In the genomic region with DNA sequence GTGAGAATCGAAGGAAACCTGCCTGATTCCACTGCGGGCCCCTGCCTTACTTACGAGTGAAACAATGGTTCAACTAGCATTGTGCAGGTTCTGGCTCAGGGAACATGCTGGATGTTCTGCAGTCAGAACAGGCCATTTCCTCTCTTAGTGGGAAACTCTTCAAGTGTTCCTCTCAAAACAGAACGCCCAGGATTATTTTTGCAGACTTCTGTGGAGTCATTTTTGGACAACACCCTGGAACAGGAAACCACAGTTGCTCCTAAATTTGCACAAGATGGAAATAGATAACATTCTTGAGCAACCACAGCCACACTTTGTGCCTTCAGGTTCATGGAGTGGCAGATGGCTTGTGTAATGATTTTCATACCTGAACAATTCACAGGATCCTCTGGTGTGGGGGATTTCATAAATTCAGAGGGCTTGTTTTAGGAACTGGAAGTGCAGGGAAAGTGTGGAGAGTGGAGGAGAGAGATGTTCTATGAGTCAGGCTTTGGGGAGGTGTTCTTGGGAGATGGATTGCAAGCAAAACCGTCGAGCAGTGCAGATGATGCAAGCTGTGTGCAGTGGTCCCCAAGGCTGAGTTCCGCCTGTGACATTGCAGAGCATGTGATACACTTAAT, we compare ENCODE assay signal across 10 mouse cellular contexts.
DNase-seq lines count a peak whose midpoint lies in the region; ATAC-seq lines count a peak whose summit lies in the region.
"Had no signal": no experiment of that assay in that cellular context is flagged by ENCODE, and none has a peak within 500 bp of the region (broad histone marks: within the 10 kb centered on the region; RNA-seq: fewer than 3 reads in every experiment).

No protein-coding gene starts in this region.

- H3K4me2 ChIP-seq in neural tube, embryonic 15.5 days, result no peak overlapping the region
- H3K4me2 ChIP-seq in embryonic facial prominence, embryonic 14.5 days (ENCODE audit: low read depth, low read length), result no peak overlapping the region

- no peak overlapping the region for H3K9ac ChIP-seq in neural tube, embryonic 15.5 days (replicated peaks)
- H3K9ac ChIP-seq in embryonic facial prominence, embryonic 14.5 days (ENCODE audit: low read depth, low read length), result no peak overlapping the region

- no peak for DNase-seq in neural tube, embryonic 10.5 days (ENCODE audit: extremely low spot score, low spot score)
- DNase-seq in embryonic facial prominence, embryonic 14.5 days (ENCODE audit: low spot score), result peak; percentile 63
- peak; percentile 30 for DNase-seq in kidney, adult 18-20 months
- DNase-seq in lung, postnatal 10 days, result peak; percentile 28
- no peak for DNase-seq in thymus, postnatal 10 days (ENCODE audit: low spot score in 2 of 2)
- DNase-seq in embryo, embryonic 11 days, result no peak
- no peak for DNase-seq in cerebellum, adult 9-11 months
- DNase-seq: thymus, postnatal 25 days had no signal

- 0 out of 2 replicates have a peak overlapping the region, but pooled peaks have one; percentile 5 for H3K27ac ChIP-seq in neural tube, embryonic 15.5 days (replicated peaks)
- no peak overlapping the region for H3K27ac ChIP-seq in embryonic facial prominence, embryonic 14.5 days (replicated peaks; ENCODE audit: low read depth, low read length)

- H3K4me3 ChIP-seq in neural tube, embryonic 15.5 days (replicated peaks), result no peak overlapping the region
- no peak overlapping the region for H3K4me3 ChIP-seq in embryonic facial prominence, embryonic 14.5 days (ENCODE audit: low read depth, low read length)

- peaks cover 27% of the 10 kb centered on the region; the same call in 1 of the 2 replicates for H3K4me1 ChIP-seq in neural tube, embryonic 15.5 days
- peaks cover 7% of the 10 kb centered on the region; the same call in 1 of the 2 replicates for H3K4me1 ChIP-seq in embryonic facial prominence, embryonic 14.5 days (ENCODE audit: control insufficient read depth, insufficient read depth, low read length)

- H3K27me3 ChIP-seq in neural tube, embryonic 15.5 days (replicated peaks), result no peaks in the 10 kb centered on the region
- H3K27me3 ChIP-seq in embryonic facial prominence, embryonic 14.5 days (replicated peaks; ENCODE audit: control insufficient read depth, insufficient read depth, low read length), result no peaks in the 10 kb centered on the region

- no peaks in the 10 kb centered on the region for H3K36me3 ChIP-seq in neural tube, embryonic 15.5 days
- H3K36me3 ChIP-seq in embryonic facial prominence, embryonic 14.5 days (ENCODE audit: control insufficient read depth, insufficient read depth, low read length), result no peaks in the 10 kb centered on the region

- no peak for ATAC-seq in neural tube, embryonic 15.5 days (ENCODE audit: low FRiP score)
- no peak for ATAC-seq in embryonic facial prominence, embryonic 14.5 days (ENCODE audit: low read depth)
- ATAC-seq: activated CD4-positive, CD25-positive, alpha-beta regulatory T cell, adult 4 months had no signal

- WGBS in neural tube, embryonic 15.5 days, result 74% methylated on average over 7 of the region's 7 CpGs
- 67% methylated on average over 7 of the region's 7 CpGs for WGBS in embryonic facial prominence, embryonic 14.5 days

- no peaks in the 10 kb centered on the region for H3K9me3 ChIP-seq in neural tube, embryonic 15.5 days (replicated peaks)
- no peaks in the 10 kb centered on the region for H3K9me3 ChIP-seq in embryonic facial prominence, embryonic 14.5 days (ENCODE audit: control insufficient read depth, low read length)

Comparison
In these comparisons a context has a peak if more than half of its experiments do, and no peak if none do; other contexts are left out.
1. DNase-seq: peak in embryonic facial prominence, embryonic 14.5 days (single experiment), kidney, adult 18-20 months (single experiment) and lung, postnatal 10 days (single experiment); none in neural tube, embryonic 10.5 days (single experiment), thymus, postnatal 10 days (0 of 2), embryo, embryonic 11 days (single experiment) and cerebellum, adult 9-11 months (single experiment).